Mouse (Mus musculus) hindbrain, embryonic 14.5 days (tissue): ENCODE results near the gene Zfp62. TPM values are rescaled to one million over a fixed set of nuclear protein-coding genes. Genes with fewer than 3 reads are reported as not detected.
A peak's percentile ranks its signal among the peaks of the same experiment; 100 is the strongest.

Source experiments
- ATAC-seq: fragments of 200-750 bp; cut with Nextera tagmentation; 2 replicates; pipeline ENCODE4 v1.8.0; 2017; ENCODE audit warnings: moderate number of reproducible peaks, mild to moderate bottlenecking, moderate TSS enrichment, moderate library complexity; ENCODE audit not compliant: low FRiP score
- DNase-seq: peaks from one replicate; pipeline ENCODE4 v3.0.0-alpha.2; 2015; ENCODE audit warnings: low spot score
- H3K27ac ChIP-seq: fragments of 300-500 bp; sonication (generic); 2 replicates; pipeline ENCODE4 v1.5.1; 2014; ENCODE audit warnings: mild to moderate bottlenecking, moderate library complexity
- H3K27me3 ChIP-seq: fragments of 300-500 bp; sonication (generic); 2 replicates; pipeline ENCODE4 v1.6.1; 2014; ENCODE audit warnings: mild to moderate bottlenecking, low read length, mixed read lengths; ENCODE audit not compliant: control insufficient read depth, insufficient read depth
- H3K36me3 ChIP-seq: fragments of 300-500 bp; sonication (generic); replicated peaks from 2 replicates; pipeline ENCODE4 v1.6.1; 2014; ENCODE audit not compliant: control insufficient read depth, insufficient read depth
- H3K4me1 ChIP-seq: fragments of 300-500 bp; sonication (generic); replicated peaks from 2 replicates; pipeline ENCODE4 v1.6.1; 2014; ENCODE audit warnings: antibody characterized with exemption, low read length, mixed read lengths; ENCODE audit not compliant: control insufficient read depth, insufficient read depth
- H3K4me2 ChIP-seq: fragments of 300-500 bp; sonication (generic); replicated peaks from 2 replicates; pipeline ENCODE4 v1.6.1; 2014; ENCODE audit warnings: mild to moderate bottlenecking, moderate library complexity
- H3K4me3 ChIP-seq: fragments of 300-500 bp; sonication (generic); replicated peaks from 2 replicates; pipeline ENCODE4 v1.5.1; 2014; ENCODE audit warnings: mild to moderate bottlenecking, low read length
- H3K9ac ChIP-seq: fragments of 300-500 bp; sonication (generic); 2 replicates; pipeline ENCODE4 v1.6.1; 2014
- H3K9me3 ChIP-seq: fragments of 300-500 bp; sonication (generic); 2 replicates; pipeline ENCODE4 v1.6.1; 2016; ENCODE audit warnings: low read length; ENCODE audit not compliant: control insufficient read depth
- WGBS: fragments of 180-500 bp; shearing (Covaris S2); extraction: QIAGEN DNeasy Blood & Tissue Kit; methylation state at CpG from one replicate; pipeline ENCODE4 v1.1.7; 2014; 5-methylcytosine and 5-hydroxymethylcytosine counted together
- polyA plus RNA-seq: library from polyadenylated mRNA; unstranded; fragments of >200 nt; fragmentation: Nextera tagmentation; extraction: Ambion mirVana; gene quantifications from 2 replicates; pipeline ENCODE4 v1.2.1, GENCODE M21; 2014

Gene Zfp62
- polyA plus RNA-seq, 1 experiment from 2014 or later, result 48.2 TPM

DNA sequence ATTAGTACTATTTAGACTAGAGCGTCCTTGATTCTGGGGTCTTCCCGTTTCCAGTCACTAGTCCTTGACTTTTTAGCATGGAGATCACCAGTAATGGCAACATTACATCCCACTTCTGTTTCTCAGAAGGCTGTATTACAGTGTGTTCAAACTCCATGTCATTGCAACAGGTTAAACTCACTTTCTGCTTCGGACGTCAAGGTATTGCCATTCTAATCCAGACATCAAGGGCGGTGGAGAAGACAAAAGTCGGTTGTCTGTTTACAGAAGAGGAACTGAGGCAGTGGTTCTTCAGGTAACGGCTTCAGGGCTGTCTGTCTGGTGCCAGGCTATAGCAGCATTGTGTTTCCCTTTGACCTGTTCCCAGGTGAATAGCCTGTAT is 48.3 kb downstream of the Zfp62 start:
- Histone ChIP-seq H3K4me1 (peaks cover 30% of the 10 kb centered on the region), H3K27me3 (no peaks in the 10 kb centered on the region), H3K36me3 (peaks cover 13% of the 10 kb centered on the region), H3K4me3 (0 out of 2 replicates have a peak overlapping the region, but pooled peaks have one; percentile 66), H3K9me3 (no peaks in the 10 kb centered on the region), H3K4me2 (peak overlapping the region; percentile 93), H3K9ac (peak overlapping the region; percentile 77), H3K27ac (no peak overlapping the region)
- 75% methylated on average over 7 of the region's 7 CpGs for WGBS
- no peak for ATAC-seq
- no peak for DNase-seq

DNA sequence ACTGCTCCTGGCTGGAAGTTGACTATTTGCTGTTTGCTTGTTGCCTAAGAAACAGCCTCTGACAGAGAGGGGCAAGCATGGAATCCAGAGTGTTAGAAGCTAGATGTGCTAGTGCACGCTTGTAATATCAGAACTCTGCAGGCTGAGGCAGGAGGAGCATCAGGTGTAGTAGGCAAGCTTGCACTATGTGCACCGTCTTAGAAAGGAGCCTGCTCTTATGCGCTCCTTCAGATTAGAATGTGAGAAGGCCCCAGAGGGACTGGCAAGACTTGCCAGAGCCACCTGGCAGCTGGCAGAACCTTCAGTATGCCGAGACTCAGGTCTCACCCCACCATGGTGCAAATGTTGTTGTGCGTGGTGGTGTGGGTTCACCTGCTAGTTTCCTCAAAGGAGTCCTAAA is 49.0 kb downstream of the Zfp62 start:
- DNase-seq, result no peak
- Histone ChIP-seq H3K27me3 (no peaks in the 10 kb centered on the region), H3K36me3 (peaks cover 13% of the 10 kb centered on the region), H3K4me1 (peaks cover 23% of the 10 kb centered on the region), H3K27ac (no peak overlapping the region), H3K9ac (no peak overlapping the region), H3K4me3 (no peak overlapping the region), H3K9me3 (no peaks in the 10 kb centered on the region), H3K4me2 (no peak overlapping the region)
- ATAC-seq, result no peak
- WGBS, result 85% methylated on average over 5 of the region's 5 CpGs

- Histone ChIP-seq H3K9me3 (no peaks in the 10 kb centered on the region), H3K4me3 (no peak overlapping the region), H3K27me3 (no peaks in the 10 kb centered on the region), H3K9ac (no peak overlapping the region), H3K27ac (no peak overlapping the region), H3K4me1 (peaks cover 22% of the 10 kb centered on the region; the same call in 1 of the 2 replicates), H3K4me2 (no peak overlapping the region), H3K36me3 (peaks cover 13% of the 10 kb centered on the region)
- 93% methylated on average over 6 of the region's 6 CpGs for WGBS
- ATAC-seq (no peak), DNase-seq (no peak)
These were observed 49.9 kb downstream of the Zfp62 start for GRCm38 (mm10) chr11:49253035-49253434.

- Histone ChIP-seq H3K4me2 (no peak overlapping the region), H3K9ac (no peak overlapping the region), H3K36me3 (peaks cover 16% of the 10 kb centered on the region), H3K9me3 (no peaks in the 10 kb centered on the region), H3K4me3 (no peak overlapping the region), H3K4me1 (no peaks in the 10 kb centered on the region), H3K27ac (no peak overlapping the region), H3K27me3 (no peaks in the 10 kb centered on the region)
- ATAC-seq (no peak), DNase-seq (no peak)
- 89% methylated on average over 2 of the region's 2 CpGs for WGBS
These were observed 56.2 kb downstream of the Zfp62 start for GRCm38 (mm10) chr11:49259296-49259695.

DNA sequence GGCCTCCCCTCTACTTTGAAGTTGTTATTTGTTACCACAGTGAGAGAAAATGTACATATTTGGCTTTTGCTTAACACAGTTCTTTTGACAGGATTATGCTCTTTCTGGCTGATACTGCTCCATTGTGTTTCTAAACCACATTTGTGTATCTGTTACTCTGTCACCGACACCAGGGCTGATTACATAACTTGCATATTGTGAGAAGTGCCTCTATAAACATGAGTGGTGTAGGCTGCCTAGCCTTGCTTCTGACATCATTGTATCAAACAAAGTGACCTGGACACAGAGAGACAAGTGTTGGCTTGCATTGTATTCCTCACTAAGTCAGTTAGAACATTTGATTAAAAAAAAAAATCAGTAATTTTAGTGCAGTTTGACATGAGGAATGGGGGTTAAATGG is 56.7 kb downstream of the Zfp62 start:
- DNase-seq (no peak), ATAC-seq (no peak)
- H3K4me1 ChIP-seq, result no peaks in the 10 kb centered on the region
- H3K9me3 ChIP-seq, result no peaks in the 10 kb centered on the region
- no peak overlapping the region for H3K27ac ChIP-seq
- no peak overlapping the region for H3K4me3 ChIP-seq
- no peak overlapping the region for H3K4me2 ChIP-seq
- WGBS, result 84% methylated on average over 1 of the region's 1 CpGs
- peaks cover 15% of the 10 kb centered on the region for H3K36me3 ChIP-seq
- no peaks in the 10 kb centered on the region for H3K27me3 ChIP-seq
- no peak overlapping the region for H3K9ac ChIP-seq

- Histone ChIP-seq H3K27ac (no peak overlapping the region), H3K4me1 (no peaks in the 10 kb centered on the region), H3K4me2 (no peak overlapping the region), H3K4me3 (no peak overlapping the region), H3K27me3 (no peaks in the 10 kb centered on the region), H3K36me3 (peaks cover 15% of the 10 kb centered on the region), H3K9ac (no peak overlapping the region), H3K9me3 (no peaks in the 10 kb centered on the region)
- ATAC-seq, result 0 out of 2 replicates have a peak, but pooled peaks have one; percentile 31
- 93% methylated on average over 21 of the region's 21 CpGs for WGBS
- no peak for DNase-seq
These were observed 57.7 kb downstream of the Zfp62 start for GRCm38 (mm10) chr11:49260598-49261312.

DNA sequence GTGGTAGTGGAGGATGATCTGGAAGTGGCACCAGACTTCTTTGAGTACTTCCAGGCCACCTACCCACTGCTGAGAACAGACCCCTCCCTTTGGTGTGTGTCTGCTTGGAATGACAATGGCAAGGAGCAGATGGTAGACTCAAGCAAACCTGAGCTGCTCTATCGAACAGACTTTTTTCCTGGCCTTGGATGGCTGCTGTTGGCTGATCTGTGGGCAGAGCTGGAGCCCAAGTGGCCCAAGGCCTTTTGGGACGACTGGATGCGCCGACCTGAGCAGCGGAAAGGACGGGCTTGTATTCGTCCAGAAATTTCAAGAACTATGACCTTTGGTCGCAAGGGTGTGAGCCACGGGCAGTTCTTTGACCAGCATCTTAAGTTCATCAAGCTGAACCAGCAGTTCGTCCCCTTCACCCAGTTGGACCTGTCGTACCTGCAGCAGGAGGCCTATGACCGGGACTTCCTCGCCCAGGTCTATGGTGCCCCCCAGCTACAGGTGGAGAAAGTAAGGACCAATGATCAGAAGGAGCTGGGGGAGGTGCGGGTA is 58.3 kb downstream of the Zfp62 start:
- no peak overlapping the region for H3K9ac ChIP-seq
- H3K4me1 ChIP-seq, result no peaks in the 10 kb centered on the region
- no peaks in the 10 kb centered on the region for H3K9me3 ChIP-seq
- ATAC-seq, result no peak
- H3K36me3 ChIP-seq, result peaks cover 15% of the 10 kb centered on the region
- no peak overlapping the region for H3K4me3 ChIP-seq
- no peak for DNase-seq
- no peak overlapping the region for H3K4me2 ChIP-seq
- H3K27me3 ChIP-seq, result no peaks in the 10 kb centered on the region
- no peak overlapping the region for H3K27ac ChIP-seq
- WGBS, result 93% methylated on average over 14 of the region's 14 CpGs

DNA sequence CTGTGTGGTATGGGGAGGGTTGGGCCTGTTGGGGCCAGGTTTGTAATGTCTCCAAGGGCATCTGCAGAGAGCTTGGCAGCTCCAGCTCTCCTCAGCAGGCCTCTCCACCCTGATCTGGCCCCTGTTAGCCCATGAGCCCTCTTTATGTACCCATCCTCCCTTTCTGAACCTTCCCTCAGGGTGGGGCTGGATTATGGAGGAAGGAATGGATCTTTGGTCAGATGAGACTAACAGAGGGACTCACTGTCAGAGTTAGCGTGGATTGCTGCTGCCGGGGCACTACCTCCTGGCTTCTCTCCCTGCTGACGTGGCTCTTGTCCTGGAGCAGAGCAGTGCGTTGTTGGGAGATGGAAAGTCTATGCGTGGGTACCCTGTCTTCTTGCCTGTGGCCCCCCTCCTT is 59.2 kb downstream of the Zfp62 start:
- 86% methylated on average over 5 of the region's 5 CpGs for WGBS
- Histone ChIP-seq H3K36me3 (peaks cover 15% of the 10 kb centered on the region), H3K4me3 (no peak overlapping the region), H3K4me1 (no peaks in the 10 kb centered on the region), H3K27me3 (no peaks in the 10 kb centered on the region), H3K27ac (no peak overlapping the region), H3K4me2 (no peak overlapping the region), H3K9me3 (no peaks in the 10 kb centered on the region), H3K9ac (no peak overlapping the region)
- ATAC-seq (no peak), DNase-seq (no peak)

GRCm38 (mm10) chr11:49263149-49263548 is 60.1 kb downstream of the Zfp62 start:
- Histone ChIP-seq H3K4me1 (no peaks in the 10 kb centered on the region), H3K27ac (no peak overlapping the region), H3K9ac (no peak overlapping the region), H3K4me2 (no peak overlapping the region), H3K4me3 (no peak overlapping the region), H3K9me3 (no peaks in the 10 kb centered on the region), H3K27me3 (no peaks in the 10 kb centered on the region), H3K36me3 (peaks cover 15% of the 10 kb centered on the region)
- WGBS, result 94% methylated on average over 6 of the region's 6 CpGs
- ATAC-seq (no peak), DNase-seq (no peak)
